Mouse (Mus musculus): ENCODE measurements around the gene Sult1a1. TPM values are rescaled to one million over a fixed set of nuclear protein-coding genes. Genes with fewer than 3 reads are reported as not detected.
"Not testable (repeated sequence)": the region's sequence is repeated elsewhere in the genome, so short reads cannot be mapped to it uniquely, and the experiment has no call there.

Gene Sult1a1
- total RNA-seq, 2 experiments from 2014 or later: 12.0 to 32.5 TPM

DNA sequence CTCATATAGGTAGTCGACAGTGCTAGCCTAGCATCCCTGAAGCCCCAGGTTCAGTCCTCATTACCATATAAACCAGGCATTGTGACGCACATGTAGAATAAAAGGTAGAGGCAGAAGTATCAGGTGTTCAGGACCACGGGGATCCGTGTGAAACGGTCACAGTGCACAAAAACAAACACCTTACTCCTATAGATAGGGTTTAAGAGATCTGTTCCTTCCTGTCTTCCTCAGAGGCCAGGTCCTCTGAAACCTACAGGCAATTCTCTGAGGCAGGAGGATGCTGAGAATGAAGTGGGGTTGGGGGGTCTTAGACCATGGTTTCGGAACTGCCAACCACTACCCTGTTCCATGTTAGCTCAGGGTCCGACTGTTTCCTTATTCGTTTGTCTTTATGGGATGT is 21.6 kb upstream of the Sult1a1 start:
- DNase-seq: no peak
- intact Hi-C loops (cut with DNase I): loop anchor here (5.0 kb wide), 1 partner anchor 216 kb away; no protein-coding TSS in a partner anchor

- intact Hi-C loops (cut with DNase I): loop anchor here (5.0 kb wide), 1 partner anchor 215 kb away; no protein-coding TSS in a partner anchor
- DNase-seq: no peak
Measured at GRCm38 (mm10) chr7:126696886-126697285, 20.7 kb upstream of the Sult1a1 start.

- no peak for DNase-seq
- intact Hi-C loops (cut with DNase I): loop anchor here (5.0 kb wide), 1 partner anchor 214 kb away; no protein-coding TSS in a partner anchor
Measured at GRCm38 (mm10) chr7:126696303-126696702, 20.1 kb upstream of the Sult1a1 start.

DNA sequence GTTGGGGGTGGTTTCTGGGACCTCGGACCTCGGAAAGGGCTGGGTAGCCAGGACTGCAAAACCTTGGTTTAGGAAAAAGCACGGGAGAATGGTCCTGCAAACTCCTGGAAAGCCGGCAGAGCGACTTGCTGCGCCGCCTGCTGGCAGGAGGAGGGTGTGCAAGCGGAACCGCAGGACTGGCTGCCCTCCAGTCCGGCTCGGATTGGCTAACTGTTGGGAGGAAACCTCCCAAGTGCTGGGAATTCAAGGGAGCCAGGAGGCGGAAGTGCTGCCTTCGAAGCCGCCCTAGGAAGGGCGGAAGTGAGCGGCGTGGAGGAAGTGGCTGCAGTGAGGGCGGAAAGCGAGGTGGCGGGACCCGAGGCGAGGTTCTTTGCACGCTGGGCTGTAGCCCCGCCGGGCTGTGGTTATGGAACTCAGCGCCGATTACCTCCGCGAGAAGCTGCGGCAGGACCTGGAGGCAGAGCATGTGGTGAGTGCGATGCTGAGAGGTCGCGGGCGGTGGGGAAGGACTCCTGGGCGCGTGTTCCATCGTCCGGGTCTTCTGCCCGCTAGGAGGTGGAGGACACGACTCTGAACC is 19.5 kb upstream of the Sult1a1 start, which contains the start of gene Slx1b:
Slx1b (minus strand) TSS at position 154 of the 577 bp plus-strand sequence.
- peak; percentile 97 for DNase-seq
- intact Hi-C loops (cut with DNase I): loop anchor here (2.0 to 5.0 kb wide), 2 partner anchors 117 to 213 kb away; no protein-coding TSS in a partner anchor

DNA sequence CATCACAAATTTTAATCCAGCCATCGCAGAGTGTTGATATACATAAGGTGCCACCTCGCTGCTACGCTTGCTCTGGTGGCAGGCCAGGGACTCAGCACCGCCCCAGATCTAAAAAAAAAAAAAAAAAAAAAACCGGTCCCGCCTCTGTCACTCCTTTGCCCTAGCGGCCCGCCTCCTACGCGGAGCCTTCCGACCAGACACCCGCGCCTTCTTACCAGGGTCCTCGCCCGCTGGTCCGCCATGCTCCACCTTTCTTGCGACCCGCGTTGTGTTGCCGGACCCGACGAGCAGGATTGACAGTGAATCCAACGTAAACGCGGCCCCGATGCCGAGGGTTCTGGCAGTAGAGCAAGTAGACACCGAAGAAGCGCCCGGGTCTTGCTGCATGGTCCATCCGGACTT is 19.0 kb upstream of the Sult1a1 start, which contains the start of gene Bola2:
Bola2 (plus strand) TSS at position 192 of the 402 bp plus-strand sequence.
- intact Hi-C loops (cut with DNase I): loop anchor here (2.0 to 5.0 kb wide), 2 partner anchors 116 to 213 kb away; no protein-coding TSS in a partner anchor
- peak; percentile 77 to 81 for DNase-seq

GRCm38 (mm10) chr7:126694441-126695051 is 18.3 kb upstream of the Sult1a1 start:
- intact Hi-C loops (cut with DNase I): loop anchor here (2.0 to 5.0 kb wide), 2 partner anchors 116 to 212 kb away; no protein-coding TSS in a partner anchor
- no peak for DNase-seq

DNA sequence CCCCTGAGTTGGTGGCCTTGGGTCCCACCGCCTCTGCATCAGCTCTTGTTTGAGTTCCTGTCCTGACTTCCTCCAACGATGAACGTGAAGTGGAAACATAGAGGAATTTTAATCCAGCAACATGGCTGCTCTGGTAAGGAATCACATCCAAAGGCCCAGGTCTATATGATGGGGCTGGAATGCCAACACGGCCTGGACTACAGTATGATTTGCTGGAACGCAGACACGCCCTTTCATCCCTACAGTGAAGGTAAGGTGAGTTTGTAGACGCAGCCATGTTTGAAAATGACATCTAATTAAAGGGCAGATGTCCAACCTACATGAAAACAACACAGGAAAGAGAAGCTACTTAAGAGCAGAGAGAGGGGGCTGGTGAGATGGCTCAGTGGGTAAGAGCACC is 17.5 kb upstream of the Sult1a1 start:
- DNase-seq: no peak
- intact Hi-C loops (cut with DNase I): loop anchor here (1.0 to 2.0 kb wide), 2 partner anchors 50 to 115 kb away; no protein-coding TSS in a partner anchor

GRCm38 (mm10) chr7:126693256-126693655 is 17.0 kb upstream of the Sult1a1 start:
- intact Hi-C loops (cut with DNase I): loop anchor here (1.0 kb wide), 1 partner anchor 50 kb away; no protein-coding TSS in a partner anchor
- peak; percentile 88 to 93 for DNase-seq

DNA sequence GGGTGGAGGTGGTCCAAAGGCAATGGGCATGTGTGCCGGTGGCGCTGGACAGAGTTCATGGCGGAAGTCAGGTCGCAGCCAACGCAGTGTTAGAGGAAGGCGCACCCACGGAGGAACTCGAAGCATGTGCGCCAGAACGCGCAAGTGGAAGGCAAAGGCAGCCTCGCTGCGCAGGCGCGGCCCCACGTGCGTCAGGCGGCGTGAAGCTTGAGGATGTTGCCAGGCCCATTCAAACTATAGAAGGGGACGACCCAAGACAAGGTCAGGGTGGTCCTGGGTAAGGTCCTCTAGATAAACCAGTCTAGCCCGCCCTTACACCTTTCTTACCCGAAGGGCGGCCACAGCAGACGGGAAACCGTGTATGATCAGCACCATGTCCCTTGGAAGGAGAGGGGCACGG is 16.2 kb upstream of the Sult1a1 start:
- DNase-seq: no peak
- intact Hi-C loops (cut with DNase I): no loop called here

DNA sequence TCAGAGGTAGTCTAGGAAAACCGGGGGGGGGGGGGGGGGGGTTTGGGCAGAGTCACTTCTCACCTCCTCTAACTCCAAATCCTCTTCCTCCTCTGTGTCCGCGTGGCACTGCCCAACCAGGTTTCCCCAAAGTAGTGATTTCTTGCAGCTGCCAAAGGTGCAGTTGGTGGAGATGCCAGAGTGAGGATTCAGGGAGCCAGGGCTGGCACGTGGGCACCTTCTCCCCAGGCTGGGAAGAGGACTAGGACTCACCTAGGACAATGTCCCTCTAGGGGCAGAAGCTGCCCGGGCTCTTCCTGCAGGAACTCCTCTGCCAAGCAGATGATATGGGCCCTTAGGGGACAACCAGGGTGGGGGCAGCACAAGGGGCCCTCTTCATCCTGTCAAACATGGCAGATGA is 15.4 kb upstream of the Sult1a1 start:
- no peak for DNase-seq
- intact Hi-C loops (cut with DNase I): no loop called here

DNA sequence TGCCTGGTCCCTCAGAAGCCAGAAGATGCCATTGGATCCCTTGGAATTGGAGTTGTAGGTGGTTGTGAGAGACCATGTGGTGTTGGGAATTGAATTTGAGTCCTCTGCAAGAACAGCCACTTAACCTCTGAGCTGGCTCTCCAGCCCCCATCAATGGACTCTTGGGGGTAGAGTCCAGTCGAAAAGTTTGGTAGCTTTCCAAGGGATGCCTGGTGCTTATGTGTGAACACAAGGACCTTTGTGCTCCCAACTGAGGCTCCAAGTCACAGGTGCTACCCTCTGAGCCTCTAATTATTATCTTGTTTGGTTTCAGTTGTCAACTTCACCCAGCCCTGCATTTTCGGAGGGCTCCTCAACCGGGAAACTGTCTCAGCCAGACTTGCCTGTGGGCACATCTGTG is 14.5 kb upstream of the Sult1a1 start:
- no peak for DNase-seq
- intact Hi-C loops (cut with DNase I): no loop called here

GRCm38 (mm10) chr7:126689021-126689420 is 12.8 kb upstream of the Sult1a1 start:
- intact Hi-C loops (cut with DNase I): no loop called here
- no peak for DNase-seq

DNA sequence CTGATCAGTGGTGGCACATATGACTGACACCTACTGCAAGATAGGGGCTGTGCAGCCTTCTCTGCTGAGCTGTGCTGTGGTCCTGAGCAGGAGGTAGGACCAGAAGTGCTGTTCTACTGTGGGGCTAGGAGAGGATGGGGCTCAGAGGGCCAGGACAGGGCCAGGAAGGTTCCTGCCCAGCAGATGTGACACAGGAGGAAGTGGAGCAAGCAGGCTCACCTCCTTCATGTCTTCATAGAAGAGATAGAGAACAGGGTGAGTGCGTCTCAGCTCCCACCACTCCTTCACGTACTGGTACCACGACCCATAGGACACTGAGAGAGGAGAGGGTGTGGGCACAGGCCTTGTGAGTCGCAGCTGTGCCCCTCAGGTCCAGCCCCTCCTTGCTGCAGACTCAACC is 11.9 kb upstream of the Sult1a1 start:
- intact Hi-C loops (cut with DNase I); DNase-seq: not testable (repeated sequence)

- no peak for DNase-seq
Measured at GRCm38 (mm10) chr7:126681221-126681620, 5.0 kb upstream of the Sult1a1 start.

DNA sequence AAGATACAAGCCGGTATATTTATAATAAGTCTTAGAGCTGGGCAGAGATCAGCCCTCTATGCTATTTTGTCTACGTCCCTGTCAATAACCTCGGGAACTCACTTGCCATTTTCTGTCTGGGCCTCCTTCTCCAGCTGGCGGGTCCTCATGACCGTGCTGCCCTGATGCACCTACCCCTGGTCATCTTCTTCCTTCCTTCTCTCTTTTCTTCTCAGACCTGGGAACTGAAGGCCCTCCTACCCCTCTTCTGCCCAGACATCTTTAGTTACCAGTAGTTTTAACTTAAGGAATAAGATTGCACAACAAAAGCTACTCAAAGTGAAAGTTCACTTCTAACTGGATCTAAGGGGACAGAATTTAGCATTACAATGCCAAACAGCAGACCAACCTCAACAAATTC is 3.5 kb upstream of the Sult1a1 start:
- DNase-seq: no peak
- intact Hi-C loops (cut with DNase I): no loop called here

More at GRCm38 (mm10) chr7:126681221-126681620, 5.0 kb upstream of the Sult1a1 start:
- intact Hi-C loops (cut with DNase I): no loop called here

DNA sequence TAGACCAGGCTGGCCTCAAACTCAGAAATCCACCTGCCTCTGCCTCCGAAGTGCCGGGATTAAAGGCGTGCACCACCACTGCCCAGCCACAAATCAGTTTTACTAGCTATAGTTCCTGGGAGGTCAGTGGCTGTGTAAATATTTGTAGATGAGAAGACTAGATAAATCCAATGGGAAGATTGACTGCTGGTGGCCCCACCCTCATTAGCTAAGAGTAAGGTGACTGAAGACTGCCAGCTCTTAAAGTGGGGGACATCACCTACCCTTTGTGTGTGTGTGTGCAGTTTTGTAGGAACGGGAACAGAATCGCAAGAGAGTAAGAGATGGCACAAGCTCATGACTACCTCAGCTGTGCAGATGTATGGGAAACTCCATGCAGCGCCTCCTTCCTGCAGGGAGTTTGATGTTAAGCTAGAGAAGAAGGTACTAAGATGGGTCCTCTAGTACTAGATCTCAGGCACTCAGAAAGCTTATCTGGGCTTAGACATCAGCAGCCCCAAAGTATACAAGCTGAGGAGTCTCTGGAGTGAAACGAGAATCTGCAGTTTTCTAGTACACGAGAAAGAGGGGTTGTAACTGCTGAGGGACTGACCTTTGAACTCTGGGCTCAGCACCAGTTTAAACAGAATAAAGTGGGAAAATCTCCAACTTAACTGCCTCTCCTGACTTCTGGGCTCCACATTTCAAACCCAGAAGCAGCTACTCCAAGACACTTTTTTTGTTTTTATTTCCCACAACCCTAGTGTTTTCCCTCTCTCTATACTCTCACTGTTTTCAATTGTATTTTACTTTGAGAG is 2.5 kb upstream of the Sult1a1 start:
- no peak for DNase-seq
- intact Hi-C loops (cut with DNase I): no loop called here

DNA sequence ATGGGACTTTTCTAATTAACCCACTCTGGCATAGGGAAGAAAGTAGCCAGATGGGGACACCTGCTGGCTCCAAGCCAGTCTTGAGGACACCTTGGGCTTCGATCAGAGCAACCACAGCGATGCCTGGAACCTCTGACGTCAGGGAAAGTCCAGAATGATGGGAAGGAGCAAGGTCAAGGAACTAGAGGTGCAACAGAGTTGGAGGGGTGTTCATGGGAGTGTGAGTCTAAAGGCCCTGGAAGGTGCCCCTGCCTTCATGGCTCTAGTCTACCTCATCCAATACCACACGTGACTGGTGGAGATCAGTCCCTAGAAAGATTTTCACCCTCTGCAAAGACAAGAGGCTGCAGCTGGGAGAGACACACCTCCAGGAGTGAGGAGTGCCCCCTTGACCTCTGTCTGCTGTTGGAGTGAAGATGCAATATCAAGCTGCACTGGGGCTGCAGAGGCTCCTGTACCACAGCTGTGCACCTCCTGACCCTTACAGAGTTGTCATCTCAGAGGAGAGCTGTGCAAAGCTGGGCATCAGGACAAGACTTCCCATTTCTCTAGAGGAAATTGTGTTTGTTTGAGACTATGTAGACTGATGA is 494 bp upstream of the Sult1a1 start:
- no peak for DNase-seq
- intact Hi-C loops (cut with DNase I): no loop called here

DNA sequence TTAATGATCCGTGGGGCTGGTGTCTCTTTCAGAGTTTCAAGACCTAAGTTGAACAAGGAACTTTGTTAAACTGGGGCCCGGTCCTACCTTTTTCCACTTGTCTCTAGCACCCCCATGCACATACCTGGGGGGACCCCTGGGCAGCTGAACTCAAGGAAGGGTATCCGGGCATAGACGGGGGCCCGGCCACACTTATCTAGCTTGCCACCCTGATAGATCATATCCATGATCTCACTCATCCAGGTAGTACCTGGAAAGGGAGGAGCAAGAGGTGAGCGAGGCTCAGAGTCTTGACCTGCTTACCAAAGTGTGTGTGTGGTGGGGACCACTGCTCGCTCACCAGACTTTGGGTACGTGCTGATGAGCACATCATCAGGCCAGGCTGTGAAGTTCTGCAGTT is 1.1 kb downstream of the Sult1a1 start:
- intact Hi-C loops (cut with DNase I): no loop called here
- no peak for DNase-seq

DNA sequence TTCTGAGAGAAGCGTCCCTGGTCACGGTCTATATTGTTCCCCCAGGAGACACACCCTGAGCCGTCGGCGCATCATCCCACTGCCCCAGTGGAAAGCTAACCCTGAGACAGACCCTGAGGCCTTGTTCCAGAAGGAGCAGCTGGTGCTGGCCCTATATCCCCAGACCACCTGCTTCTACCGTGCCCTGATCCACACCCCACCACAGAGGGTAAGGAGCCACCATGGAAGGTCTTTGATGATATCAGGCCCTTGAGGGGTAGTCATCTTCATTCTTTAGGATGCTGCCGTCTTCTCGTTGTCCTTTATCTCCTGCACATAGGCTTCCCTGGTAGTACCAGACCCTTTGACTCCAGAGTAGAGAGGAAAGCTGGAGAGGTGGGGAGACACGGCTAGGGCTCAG is 4.1 kb downstream of the Sult1a1 start:
- intact Hi-C loops (cut with DNase I): no loop called here

DNA sequence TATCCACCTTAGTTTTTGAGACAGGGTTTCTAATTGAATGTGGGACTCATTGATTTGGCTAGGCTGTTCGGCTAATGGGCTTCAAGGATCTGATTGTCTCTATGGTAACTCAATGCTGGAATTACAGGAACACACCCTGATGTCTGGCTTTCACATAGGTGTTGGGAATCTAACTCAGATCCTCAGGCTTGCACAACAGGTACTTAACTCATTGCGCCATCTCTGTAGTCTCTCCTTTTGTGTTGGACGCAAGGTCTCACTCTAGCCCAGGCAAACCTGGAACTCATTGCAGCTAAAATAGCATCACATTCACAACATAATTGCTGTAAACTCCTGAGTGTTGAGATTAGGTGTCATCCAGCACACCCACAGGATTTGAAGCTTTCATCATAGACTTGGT is 6.1 kb downstream of the Sult1a1 start:
- DNase-seq: no peak
- intact Hi-C loops (cut with DNase I): no loop called here

More for the DNA sequence above, 4.1 kb downstream of the Sult1a1 start:
- DNase-seq: no peak

DNA sequence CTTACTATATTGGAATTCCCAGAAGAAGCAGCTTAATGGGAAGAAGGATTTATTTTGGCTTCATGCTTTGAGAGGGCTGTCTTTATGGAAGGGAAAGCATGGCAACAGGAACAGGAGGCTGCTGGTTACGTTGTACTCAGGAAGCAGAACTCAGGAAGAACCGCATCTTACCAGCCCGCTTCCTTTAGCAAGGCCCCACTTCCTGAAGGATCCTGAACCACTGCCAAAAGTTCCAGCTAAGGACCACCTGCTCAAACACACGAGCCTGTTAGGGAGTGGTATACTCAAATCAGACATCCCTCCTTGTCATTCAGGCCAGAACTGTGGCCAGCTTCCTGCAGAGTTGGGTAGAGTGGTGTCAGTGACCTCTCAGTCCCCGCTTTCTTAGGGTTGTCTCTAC is 7.8 kb downstream of the Sult1a1 start:
- no peak for DNase-seq
- intact Hi-C loops (cut with DNase I): no loop called here

Data from heart, postnatal 10 days (tissue).